Mouse (Mus musculus) heart, embryonic 16.5 days (tissue): ENCODE results near the gene Rora. TPM values are rescaled to one million over a fixed set of nuclear protein-coding genes. Genes with fewer than 3 reads are reported as not detected.
A peak's percentile ranks its signal among the peaks of the same experiment; 100 is the strongest.

ENCODE experiments used
- ATAC-seq: fragments of 200-750 bp; cut with Nextera tagmentation; replicated peaks from 2 replicates; pipeline ENCODE4 v1.8.0; 2017; ENCODE audit warnings: moderate number of reproducible peaks; ENCODE audit not compliant: insufficient read depth, low FRiP score; ENCODE audit errors: extremely low read depth
- H3K27ac ChIP-seq: fragments of 300-500 bp; sonication (generic); 2 replicates; pipeline ENCODE4 v1.5.1; 2014; ENCODE audit warnings: mild to moderate bottlenecking, low read length, control low read depth, moderate library complexity
- H3K27me3 ChIP-seq: fragments of 300-500 bp; sonication (generic); 2 replicates; pipeline ENCODE4 v1.6.1; 2014; ENCODE audit warnings: low read length, mixed read lengths; ENCODE audit not compliant: control insufficient read depth, insufficient read depth
- H3K36me3 ChIP-seq: fragments of 300-500 bp; sonication (generic); 2 replicates; pipeline ENCODE4 v1.6.1; 2014; ENCODE audit not compliant: control insufficient read depth, insufficient read depth
- H3K4me1 ChIP-seq: fragments of 300-500 bp; sonication (generic); 2 replicates; pipeline ENCODE4 v1.6.1; 2014; ENCODE audit warnings: low read length, mixed read lengths; ENCODE audit not compliant: control insufficient read depth, insufficient read depth
- H3K4me2 ChIP-seq: fragments of 300-500 bp; sonication (generic); 2 replicates; pipeline ENCODE4 v1.6.1; 2014; ENCODE audit warnings: low read depth, mild to moderate bottlenecking, control low read depth, low read length
- H3K4me3 ChIP-seq: fragments of 300-500 bp; sonication (generic); 2 replicates; pipeline ENCODE4 v1.5.1; 2014; ENCODE audit warnings: mild to moderate bottlenecking, control low read depth, low read length
- H3K9ac ChIP-seq: fragments of 300-500 bp; sonication (generic); 2 replicates; pipeline ENCODE4 v1.6.1; 2014; ENCODE audit warnings: low read length, control low read depth
- H3K9me3 ChIP-seq: fragments of 300-500 bp; sonication (generic); replicated peaks from 2 replicates; pipeline ENCODE4 v1.6.1; 2016; ENCODE audit warnings: low read length; ENCODE audit not compliant: control insufficient read depth
- WGBS: fragments of 180-500 bp; shearing (Covaris S2); extraction: QIAGEN DNeasy Blood & Tissue Kit; methylation state at CpG from one replicate; pipeline ENCODE4 v1.1.7; 2014; 5-methylcytosine and 5-hydroxymethylcytosine counted together
- polyA plus RNA-seq: library from polyadenylated mRNA; unstranded; fragments of >200 nt; fragmentation: Nextera tagmentation; extraction: Ambion mirVana; gene quantifications from 2 replicates; pipeline ENCODE4 v1.2.1, GENCODE M21; 2015

The Rora gene
- polyA plus RNA-seq, 1 experiment from 2014 or later, result 9.4 TPM

DNA sequence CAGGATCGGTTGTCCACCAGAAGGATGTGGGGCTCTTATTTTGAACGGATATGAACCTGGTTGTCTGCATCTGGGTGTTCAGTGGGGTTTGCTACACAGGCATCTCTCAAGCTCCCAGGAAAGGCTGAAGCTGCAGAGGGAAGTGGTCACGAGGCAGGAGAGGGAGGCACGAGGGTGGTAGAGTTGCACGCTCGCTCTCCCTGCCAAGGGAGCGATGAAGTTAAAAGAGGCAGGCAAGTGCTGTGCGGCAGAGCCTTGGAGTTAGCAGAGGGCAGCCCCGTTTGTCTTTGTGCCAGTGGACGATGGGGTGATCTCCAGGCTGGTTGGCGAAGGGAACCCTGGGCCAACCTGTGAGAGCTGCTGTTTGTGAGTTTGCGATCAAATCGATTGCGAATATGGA, 496.6 kb downstream of the Rora start:
- H3K4me2 ChIP-seq, result peak overlapping the region; percentile 16
- no peaks in the 10 kb centered on the region for H3K27me3 ChIP-seq
- H3K9ac ChIP-seq, result 0 out of 2 replicates have a peak overlapping the region, but pooled peaks have one; percentile 20
- no peak overlapping the region for H3K27ac ChIP-seq
- peaks cover 15% of the 10 kb centered on the region for H3K9me3 ChIP-seq
- peaks cover 4% of the 10 kb centered on the region; the same call in 1 of the 2 replicates for H3K4me1 ChIP-seq
- ATAC-seq, result no peak
- no peak overlapping the region for H3K4me3 ChIP-seq
- 48% methylated on average over 14 of the region's 14 CpGs for WGBS
- H3K36me3 ChIP-seq, result no peaks in the 10 kb centered on the region

DNA sequence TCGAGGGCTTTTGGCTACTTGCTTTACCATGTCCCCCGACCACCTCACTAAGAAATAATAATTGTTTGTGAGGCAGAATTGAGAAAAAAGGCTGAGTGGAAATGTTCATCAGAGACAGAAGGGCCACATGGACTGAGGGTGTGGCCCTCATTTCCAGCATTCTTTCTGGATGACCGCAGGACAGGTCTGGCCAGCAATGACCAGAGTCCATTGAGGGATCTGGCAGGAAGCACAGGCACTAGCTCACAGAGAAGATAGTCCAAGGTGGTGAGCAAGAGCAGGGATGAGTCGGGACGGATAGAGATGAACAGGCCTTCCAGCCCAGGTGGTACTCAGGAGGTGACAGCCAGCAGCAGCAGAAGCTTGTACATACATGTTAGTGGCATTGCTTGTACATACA, 501.1 kb downstream of the Rora start:
- H3K9ac ChIP-seq, result no peak overlapping the region
- WGBS, result 86% methylated on average over 5 of the region's 5 CpGs

DNA sequence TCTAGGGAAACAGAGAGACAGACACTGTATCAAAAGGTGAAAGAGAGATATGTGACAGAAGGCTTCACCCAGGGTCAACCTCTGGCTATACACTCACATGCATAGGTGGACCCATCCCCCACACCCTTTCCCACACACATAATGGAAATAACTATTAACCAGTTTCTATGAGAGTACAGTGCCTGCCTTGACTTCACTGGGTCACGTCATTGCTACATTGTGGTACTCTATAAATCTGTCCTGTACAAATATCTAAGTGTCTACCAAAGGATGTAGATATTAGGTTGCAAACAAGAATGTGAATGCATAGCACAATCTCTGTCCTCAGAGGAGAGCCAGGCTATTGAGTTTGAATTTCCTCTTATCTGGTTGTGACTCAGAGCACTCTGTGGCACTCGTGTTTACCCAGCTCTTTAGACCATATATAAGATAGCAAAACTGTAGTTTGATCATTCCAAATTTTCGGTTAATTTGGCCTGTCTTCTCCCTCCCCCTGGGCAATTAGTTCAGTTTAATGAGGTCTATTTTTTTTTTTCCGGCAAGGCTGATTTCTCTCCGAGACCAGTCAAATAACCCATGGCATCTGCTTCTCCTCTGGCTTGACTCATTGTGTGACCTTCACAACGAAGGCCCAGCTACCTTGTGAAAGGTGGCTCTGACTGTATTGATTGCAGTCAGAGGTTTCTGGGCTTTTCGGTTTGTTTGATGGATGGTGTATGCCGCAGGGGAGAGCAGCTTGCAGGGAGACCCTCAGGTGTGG, 502.4 kb downstream of the Rora start:
- no peak overlapping the region for H3K4me3 ChIP-seq
- H3K27ac ChIP-seq, result no peak overlapping the region
- no peaks in the 10 kb centered on the region for H3K27me3 ChIP-seq
- H3K9ac ChIP-seq, result no peak overlapping the region
- no peaks in the 10 kb centered on the region for H3K4me1 ChIP-seq
- ATAC-seq, result no peak
- H3K4me2 ChIP-seq, result no peak overlapping the region
- H3K9me3 ChIP-seq, result no peaks in the 10 kb centered on the region
- H3K36me3 ChIP-seq, result no peaks in the 10 kb centered on the region
- WGBS, result 55% methylated on average over 8 of the region's 8 CpGs

More for the DNA sequence above, 501.1 kb downstream of the Rora start:
- no peak overlapping the region for H3K4me3 ChIP-seq
- H3K36me3 ChIP-seq, result no peaks in the 10 kb centered on the region
- peaks cover 4% of the 10 kb centered on the region; the same call in 1 of the 2 replicates for H3K4me1 ChIP-seq
- H3K4me2 ChIP-seq, result no peak overlapping the region
- H3K9me3 ChIP-seq, result no peaks in the 10 kb centered on the region
- no peak overlapping the region for H3K27ac ChIP-seq
- ATAC-seq, result no peak
- H3K27me3 ChIP-seq, result no peaks in the 10 kb centered on the region

DNA sequence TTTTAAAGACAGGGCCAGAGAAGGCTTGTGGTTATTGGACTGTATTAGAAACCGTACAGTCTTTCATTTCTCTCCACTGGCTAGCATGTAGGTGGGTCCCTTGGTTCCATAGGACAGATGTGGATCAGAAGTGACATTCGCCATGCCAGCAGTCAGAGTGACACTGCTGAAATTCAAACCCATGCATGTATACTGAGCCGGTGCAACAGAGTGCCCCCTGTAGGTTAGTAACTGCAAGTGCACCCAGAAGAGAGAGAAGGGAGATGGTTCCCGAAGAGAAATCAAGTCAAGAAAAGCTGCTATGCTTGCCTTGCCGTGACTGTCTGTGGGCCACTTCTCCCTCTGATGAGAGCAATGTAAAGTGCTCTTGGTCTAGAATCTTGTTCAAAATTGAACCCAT, 507.2 kb downstream of the Rora start:
- H3K27ac ChIP-seq, result no peak overlapping the region
- H3K9ac ChIP-seq, result no peak overlapping the region
- WGBS, result 91% methylated on average over 5 of the region's 5 CpGs
- no peak overlapping the region for H3K4me3 ChIP-seq
- H3K27me3 ChIP-seq, result no peaks in the 10 kb centered on the region
- no peaks in the 10 kb centered on the region for H3K9me3 ChIP-seq
- ATAC-seq, result no peak
- peaks cover 12% of the 10 kb centered on the region for H3K4me1 ChIP-seq
- H3K36me3 ChIP-seq, result no peaks in the 10 kb centered on the region
- no peak overlapping the region for H3K4me2 ChIP-seq

DNA sequence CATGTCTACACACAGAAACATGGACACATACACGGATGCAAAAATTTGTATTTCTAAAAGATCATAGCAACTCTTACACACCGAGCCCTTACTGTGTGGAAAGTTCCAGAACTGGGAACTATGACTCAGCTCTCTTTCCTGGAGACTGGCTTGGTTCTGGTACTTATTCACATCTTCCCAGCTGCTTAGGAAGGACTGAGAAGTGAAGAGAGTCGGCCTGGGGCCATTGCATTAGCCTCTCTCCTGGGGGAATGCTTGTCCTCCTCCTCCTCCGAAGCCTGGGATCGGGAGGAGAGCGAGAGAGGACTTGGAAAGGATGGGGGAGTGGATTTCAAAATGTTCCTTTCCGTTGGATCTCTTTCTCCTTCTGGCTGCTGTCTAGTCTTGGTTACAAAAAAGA, 511.1 kb downstream of the Rora start:
- Histone ChIP-seq H3K4me3 (no peak overlapping the region), H3K27ac (no peak overlapping the region), H3K9ac (no peak overlapping the region), H3K27me3 (no peaks in the 10 kb centered on the region), H3K9me3 (no peaks in the 10 kb centered on the region), H3K4me1 (peaks cover 12% of the 10 kb centered on the region), H3K4me2 (no peak overlapping the region), H3K36me3 (no peaks in the 10 kb centered on the region)
- no peak for ATAC-seq
- 43% methylated on average over 7 of the region's 7 CpGs for WGBS

DNA sequence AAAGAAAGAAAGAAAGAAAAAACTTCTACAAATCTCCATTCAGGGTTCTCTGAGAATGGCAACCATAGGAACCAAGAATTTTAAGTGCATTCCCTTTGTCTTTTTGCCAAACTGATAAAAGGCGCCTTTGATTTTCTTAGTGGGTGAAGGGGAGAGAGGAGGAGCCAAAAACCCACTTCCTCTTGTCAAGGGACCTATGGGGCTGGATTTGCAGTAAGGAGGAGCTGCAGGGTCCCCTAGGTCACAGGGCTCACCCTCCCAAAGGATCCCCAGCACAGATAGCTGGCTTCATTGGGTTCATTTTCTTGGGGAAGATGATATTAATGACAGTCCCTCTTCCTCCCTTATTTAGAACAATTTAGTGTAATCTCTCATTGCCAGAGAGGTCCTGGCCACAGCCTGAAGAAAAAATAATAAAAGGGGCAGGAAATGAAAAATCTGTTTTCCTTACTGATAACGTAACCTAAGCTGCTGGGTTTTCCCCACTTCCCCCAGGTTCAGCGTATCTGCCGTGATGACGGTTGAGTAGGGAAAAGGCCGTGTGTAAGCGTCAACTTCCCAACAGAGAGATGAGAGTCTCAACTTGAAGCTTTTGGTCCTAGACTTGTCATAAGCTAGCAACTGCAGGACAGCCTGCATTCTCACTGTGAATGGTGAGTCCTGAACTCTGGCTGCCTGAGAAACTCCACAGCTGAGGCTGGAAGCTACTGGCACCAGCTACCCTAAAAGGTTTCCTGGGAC, 511.7 kb downstream of the Rora start:
- H3K4me2 ChIP-seq, result peak overlapping the region; percentile 1; the same call in 1 of the 2 replicates

DNA sequence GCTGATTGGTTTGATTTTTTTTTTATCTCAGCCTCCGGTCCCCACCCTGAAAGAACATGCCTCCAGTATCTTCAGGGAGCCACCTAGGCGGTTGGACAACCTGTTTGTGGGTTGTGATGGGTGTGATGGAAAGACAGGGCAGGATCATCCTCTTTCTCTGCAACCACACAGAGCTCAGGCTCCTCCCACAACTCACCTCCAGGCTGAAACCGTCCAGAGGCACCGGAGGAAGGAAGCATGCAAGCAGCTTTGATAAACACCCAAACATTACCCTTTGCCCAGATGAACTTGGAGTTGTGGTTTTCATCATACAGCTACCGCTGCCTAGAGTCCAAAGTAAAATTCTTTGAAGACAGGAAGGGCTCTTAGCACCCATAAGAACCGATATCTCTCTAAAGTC, 520.5 kb downstream of the Rora start:
- 57% methylated on average over 6 of the region's 6 CpGs for WGBS
- no peak overlapping the region for H3K4me2 ChIP-seq
- H3K27me3 ChIP-seq, result no peaks in the 10 kb centered on the region

More for the DNA sequence above, 511.7 kb downstream of the Rora start:
- no peaks in the 10 kb centered on the region for H3K27me3 ChIP-seq
- ATAC-seq, result no peak
- H3K4me3 ChIP-seq, result no peak overlapping the region
- no peaks in the 10 kb centered on the region for H3K9me3 ChIP-seq
- H3K36me3 ChIP-seq, result no peaks in the 10 kb centered on the region
- 0 out of 2 replicates have a peak overlapping the region, but pooled peaks have one; percentile 6 for H3K27ac ChIP-seq
- no peak overlapping the region for H3K9ac ChIP-seq
- WGBS, result 39% methylated on average over 7 of the region's 7 CpGs
- H3K4me1 ChIP-seq, result peaks cover 12% of the 10 kb centered on the region

DNA sequence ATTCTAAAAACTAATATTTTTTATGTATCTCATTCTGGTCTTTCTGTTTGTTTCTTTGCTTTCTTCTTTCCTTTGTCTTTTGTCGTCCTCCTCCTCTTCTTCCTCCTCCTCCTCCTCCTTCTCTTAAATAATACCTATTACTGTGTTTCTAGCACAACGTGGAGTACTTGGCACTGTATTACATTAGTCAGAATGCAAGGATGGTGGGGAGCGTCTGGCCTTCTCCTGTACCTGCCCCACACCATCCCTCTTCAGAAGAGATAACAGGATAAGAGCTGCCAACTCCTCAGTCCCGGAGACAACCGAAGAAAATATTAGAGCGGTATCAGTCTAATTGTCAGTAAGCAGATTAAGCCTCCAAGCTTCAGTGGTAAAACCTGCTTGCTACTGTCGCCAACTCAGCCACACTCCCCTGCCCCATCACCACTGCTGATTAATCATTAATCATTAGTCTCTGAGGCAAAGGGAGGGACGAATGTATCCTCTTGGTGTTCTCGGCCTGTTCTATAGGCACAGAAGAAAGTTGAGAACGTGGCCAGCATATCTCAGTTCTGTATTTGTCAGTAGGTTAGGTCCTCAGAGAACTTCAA, 521.0 kb downstream of the Rora start:
- Histone ChIP-seq H3K9ac (no peak overlapping the region), H3K27ac (no peak overlapping the region), H3K4me2 (no peak overlapping the region), H3K36me3 (no peaks in the 10 kb centered on the region), H3K4me3 (no peak overlapping the region), H3K27me3 (no peaks in the 10 kb centered on the region), H3K4me1 (peaks cover 3% of the 10 kb centered on the region; the same call in 1 of the 2 replicates), H3K9me3 (no peaks in the 10 kb centered on the region)
- no peak for ATAC-seq
- 41% methylated on average over 10 of the region's 10 CpGs for WGBS

More for the DNA sequence above, 520.5 kb downstream of the Rora start:
- H3K27ac ChIP-seq, result no peak overlapping the region
- H3K4me1 ChIP-seq, result peaks cover 3% of the 10 kb centered on the region; the same call in 1 of the 2 replicates
- H3K36me3 ChIP-seq, result no peaks in the 10 kb centered on the region
- H3K9me3 ChIP-seq, result no peaks in the 10 kb centered on the region
- H3K9ac ChIP-seq, result no peak overlapping the region
- H3K4me3 ChIP-seq, result no peak overlapping the region
- no peak for ATAC-seq

DNA sequence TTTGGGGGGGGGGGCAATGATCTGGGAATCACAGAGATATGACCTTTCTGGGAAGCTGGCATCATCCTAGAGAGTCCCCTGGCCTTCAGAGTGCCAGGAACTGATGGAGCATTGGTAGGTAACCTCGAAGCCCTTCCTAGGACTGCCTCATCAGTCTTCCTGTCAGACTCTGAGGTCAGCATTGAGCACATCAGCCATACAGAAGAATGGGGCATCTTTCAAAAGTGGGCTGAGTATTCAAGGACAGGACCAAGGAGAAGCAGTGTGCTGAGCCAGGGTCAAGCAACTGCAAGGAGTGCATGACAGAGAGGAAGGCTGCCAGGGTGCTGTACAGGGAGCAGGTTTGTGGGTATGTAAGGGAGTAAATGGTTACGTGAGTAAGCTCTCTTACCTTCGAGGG, 523.4 kb downstream of the Rora start:
- Histone ChIP-seq H3K9ac (no peak overlapping the region), H3K4me1 (peaks cover 3% of the 10 kb centered on the region; the same call in 1 of the 2 replicates), H3K27me3 (no peaks in the 10 kb centered on the region), H3K4me3 (no peak overlapping the region), H3K36me3 (no peaks in the 10 kb centered on the region), H3K9me3 (no peaks in the 10 kb centered on the region), H3K4me2 (no peak overlapping the region), H3K27ac (no peak overlapping the region)
- WGBS, result 83% methylated on average over 3 of the region's 3 CpGs
- ATAC-seq, result no peak
